Mouse (Mus musculus): Measurements from ENCODE around the gene Azin2. TPM values are rescaled to one million over a fixed set of nuclear protein-coding genes. Genes with fewer than 3 reads are reported as not detected.

Gene Azin2
- polyA plus RNA-seq (2015; fragmentation: Nextera tagmentation; extraction: Ambion mirVana), result 17.4 and 21.3 TPM in 2 replicates

- peaks cover 39% of the 10 kb centered on the region for H3K4me1 ChIP-seq (replicated peaks)
- peak within 1 kb of the TSS; percentile 64 for H3K4me3 ChIP-seq (replicated peaks)
- H3K36me3 ChIP-seq, result no peaks in the 10 kb centered on the region
- peak within 1 kb of the TSS; percentile 92 for H3K4me2 ChIP-seq (replicated peaks)
- peak; percentile 94 for ATAC-seq
- H3K9ac ChIP-seq (replicated peaks), result peak within 1 kb of the TSS; percentile 84
- peaks cover 14% of the 10 kb centered on the region for H3K27me3 ChIP-seq
- H3K27ac ChIP-seq, result peak within 1 kb of the TSS; percentile 72
- no peaks in the 10 kb centered on the region for H3K9me3 ChIP-seq
- under 1% methylated on average over 70 of the region's 72 CpGs for whole genome bisulfite sequencing
These were observed at the start of gene Azin2 for GRCm38 (mm10) chr4:128962029-128962925. Azin2 (minus strand) TSS chr4:128962442.

- Histone ChIP-seq H3K4me2 (replicated peaks) (no peak overlapping the region), H3K4me1 (replicated peaks) (peaks cover 15% of the 10 kb centered on the region; the same call in 1 of the 2 replicates), H3K4me3 (replicated peaks) (no peak overlapping the region), H3K27ac (peak overlapping the region; percentile 19; the same call in 1 of the 2 replicates), H3K36me3 (peaks cover 42% of the 10 kb centered on the region), H3K9ac (replicated peaks) (no peak overlapping the region), H3K9me3 (no peaks in the 10 kb centered on the region), H3K27me3 (no peaks in the 10 kb centered on the region)
- 42% methylated on average over 15 of the region's 15 CpGs for WGBS
- ATAC-seq, result peak; percentile 48; the same call in 1 of the 2 replicates
These were observed 49.4 kb upstream of the Azin2 start for GRCm38 (mm10) chr4:129011604-129012121.

GRCm38 (mm10) chr4:129009521-129009920 is 47.3 kb upstream of the Azin2 start:
- no peak overlapping the region for H3K9ac ChIP-seq (replicated peaks)
- 75% methylated on average over 5 of the region's 5 CpGs for WGBS
- no peak for ATAC-seq
- peaks cover 57% of the 10 kb centered on the region for H3K36me3 ChIP-seq
- no peaks in the 10 kb centered on the region for H3K27me3 ChIP-seq
- H3K4me2 ChIP-seq (replicated peaks), result no peak overlapping the region
- H3K9me3 ChIP-seq, result no peaks in the 10 kb centered on the region
- H3K27ac ChIP-seq, result no peak overlapping the region
- peaks cover 15% of the 10 kb centered on the region; the same call in 1 of the 2 replicates for H3K4me1 ChIP-seq (replicated peaks)
- H3K4me3 ChIP-seq (replicated peaks), result no peak overlapping the region

- ATAC-seq, result no peak
- no peaks in the 10 kb centered on the region for H3K27me3 ChIP-seq
- no peak overlapping the region for H3K9ac ChIP-seq (replicated peaks)
- H3K27ac ChIP-seq, result no peak overlapping the region
- WGBS, result 93% methylated on average over 3 of the region's 3 CpGs
- peaks cover 15% of the 10 kb centered on the region; the same call in 1 of the 2 replicates for H3K4me1 ChIP-seq (replicated peaks)
- H3K9me3 ChIP-seq, result no peaks in the 10 kb centered on the region
- H3K36me3 ChIP-seq, result peaks cover 62% of the 10 kb centered on the region
- no peak overlapping the region for H3K4me2 ChIP-seq (replicated peaks)
- no peak overlapping the region for H3K4me3 ChIP-seq (replicated peaks)
These were observed 46.4 kb upstream of the Azin2 start for GRCm38 (mm10) chr4:129008672-129009071.

- no peaks in the 10 kb centered on the region for H3K9me3 ChIP-seq
- no peak overlapping the region for H3K9ac ChIP-seq (replicated peaks)
- peaks cover 15% of the 10 kb centered on the region; the same call in 1 of the 2 replicates for H3K4me1 ChIP-seq (replicated peaks)
- no peak overlapping the region for H3K27ac ChIP-seq
- peaks cover 68% of the 10 kb centered on the region for H3K36me3 ChIP-seq
- WGBS, result 74% methylated on average over 12 of the region's 12 CpGs
- H3K4me2 ChIP-seq (replicated peaks), result no peak overlapping the region
- no peak for ATAC-seq
- H3K27me3 ChIP-seq, result no peaks in the 10 kb centered on the region
- H3K4me3 ChIP-seq (replicated peaks), result no peak overlapping the region
These were observed 45.8 kb upstream of the Azin2 start for GRCm38 (mm10) chr4:129008006-129008519.

GRCm38 (mm10) chr4:129003720-129004119 is 41.5 kb upstream of the Azin2 start:
- Histone ChIP-seq H3K4me3 (replicated peaks) (no peak overlapping the region), H3K4me1 (replicated peaks) (no peaks in the 10 kb centered on the region), H3K36me3 (peaks cover 87% of the 10 kb centered on the region), H3K9me3 (no peaks in the 10 kb centered on the region), H3K27ac (no peak overlapping the region), H3K9ac (replicated peaks) (no peak overlapping the region), H3K27me3 (no peaks in the 10 kb centered on the region), H3K4me2 (replicated peaks) (no peak overlapping the region)
- 95% methylated on average over 8 of the region's 8 CpGs for WGBS
- ATAC-seq, result no peak

- no peaks in the 10 kb centered on the region for H3K9me3 ChIP-seq
- no peak overlapping the region for H3K27ac ChIP-seq
- no peak overlapping the region for H3K4me3 ChIP-seq (replicated peaks)
- WGBS, result 94% methylated on average over 3 of the region's 3 CpGs
- H3K36me3 ChIP-seq, result peaks cover 72% of the 10 kb centered on the region
- no peak overlapping the region for H3K4me2 ChIP-seq (replicated peaks)
- no peak overlapping the region for H3K9ac ChIP-seq (replicated peaks)
- ATAC-seq, result no peak
- H3K27me3 ChIP-seq, result no peaks in the 10 kb centered on the region
- H3K4me1 ChIP-seq (replicated peaks), result no peaks in the 10 kb centered on the region
These were observed 38.5 kb upstream of the Azin2 start for GRCm38 (mm10) chr4:129000786-129001185.

- Histone ChIP-seq H3K27ac (no peak overlapping the region), H3K4me1 (replicated peaks) (peaks cover 17% of the 10 kb centered on the region), H3K9me3 (no peaks in the 10 kb centered on the region), H3K4me2 (replicated peaks) (no peak overlapping the region), H3K9ac (replicated peaks) (no peak overlapping the region), H3K36me3 (peaks cover 51% of the 10 kb centered on the region), H3K27me3 (no peaks in the 10 kb centered on the region), H3K4me3 (replicated peaks) (no peak overlapping the region)
- WGBS, result 86% methylated on average over 8 of the region's 8 CpGs
- ATAC-seq, result no peak
These were observed 36.2 kb upstream of the Azin2 start for GRCm38 (mm10) chr4:128998401-128998800.

GRCm38 (mm10) chr4:128997258-128997657 is 35.0 kb upstream of the Azin2 start:
- Histone ChIP-seq H3K4me3 (replicated peaks) (no peak overlapping the region), H3K27me3 (0 out of 2 replicates have a peak, but pooled peaks cover under 1% of the 10 kb centered on the region), H3K9ac (replicated peaks) (no peak overlapping the region), H3K36me3 (peaks cover 40% of the 10 kb centered on the region), H3K9me3 (no peaks in the 10 kb centered on the region), H3K4me1 (replicated peaks) (peaks cover 17% of the 10 kb centered on the region), H3K4me2 (replicated peaks) (no peak overlapping the region), H3K27ac (no peak overlapping the region)
- WGBS, result 83% methylated on average over 8 of the region's 8 CpGs
- ATAC-seq, result no peak

GRCm38 (mm10) chr4:128995238-128995637 is 33.0 kb upstream of the Azin2 start:
- Histone ChIP-seq H3K27me3 (0 out of 2 replicates have a peak, but pooled peaks cover 7% of the 10 kb centered on the region), H3K9me3 (no peaks in the 10 kb centered on the region), H3K4me2 (replicated peaks) (no peak overlapping the region), H3K27ac (no peak overlapping the region), H3K4me1 (replicated peaks) (peaks cover 17% of the 10 kb centered on the region), H3K36me3 (peaks cover 21% of the 10 kb centered on the region), H3K4me3 (replicated peaks) (no peak overlapping the region), H3K9ac (replicated peaks) (no peak overlapping the region)
- ATAC-seq, result no peak
- WGBS, result 94% methylated on average over 7 of the region's 7 CpGs

- H3K27ac ChIP-seq, result no peak overlapping the region
- peaks cover 17% of the 10 kb centered on the region for H3K4me1 ChIP-seq (replicated peaks)
- 1% methylated on average over 12 of the region's 12 CpGs for WGBS
These were observed 31.4 kb upstream of the Azin2 start for GRCm38 (mm10) chr4:128993675-128994074.

More at GRCm38 (mm10) chr4:128993675-128994074, 31.4 kb upstream of the Azin2 start:
- Histone ChIP-seq H3K4me3 (replicated peaks) (peak overlapping the region; percentile 91), H3K27me3 (0 out of 2 replicates have a peak, but pooled peaks cover 7% of the 10 kb centered on the region), H3K9me3 (no peaks in the 10 kb centered on the region), H3K4me2 (replicated peaks) (peak overlapping the region; percentile 81), H3K36me3 (0 out of 2 replicates have a peak, but pooled peaks cover 7% of the 10 kb centered on the region), H3K9ac (replicated peaks) (peak overlapping the region; percentile 87)
- ATAC-seq, result no peak

All from midbrain, embryonic 13.5 days (tissue).